Mouse (Mus musculus) stomach, postnatal 0 days (tissue): Measurements from ENCODE around the gene Asb15. TPM values are rescaled to one million over a fixed set of nuclear protein-coding genes. Genes with fewer than 3 reads are reported as not detected.

Experiments used
- ATAC-seq: fragments of 200-750 bp; cut with Nextera tagmentation; 2 replicates; pipeline ENCODE4 v1.8.0; 2017; ENCODE audit not compliant: low FRiP score, low TSS enrichment
- DNase-seq: peaks from one replicate; pipeline ENCODE4 v3.0.0-alpha.2; 2016; ENCODE audit warnings: low spot score
- H3K27ac ChIP-seq: fragments of 300-500 bp; sonication (generic); replicated peaks from 2 replicates; pipeline ENCODE4 v1.5.1; 2014; ENCODE audit warnings: mild to moderate bottlenecking, control low read depth
- H3K27me3 ChIP-seq: fragments of 300-500 bp; sonication (generic); 2 replicates; pipeline ENCODE4 v1.6.1; 2014; ENCODE audit warnings: low read length; ENCODE audit not compliant: control insufficient read depth, insufficient read depth
- H3K36me3 ChIP-seq: fragments of 300-500 bp; sonication (generic); 2 replicates; pipeline ENCODE4 v1.6.1; 2014; ENCODE audit warnings: low read length, mixed read lengths; ENCODE audit not compliant: control insufficient read depth, insufficient read depth
- H3K4me1 ChIP-seq: fragments of 300-500 bp; sonication (generic); replicated peaks from 2 replicates; pipeline ENCODE4 v1.6.1; 2014; ENCODE audit warnings: antibody characterized with exemption; ENCODE audit not compliant: control insufficient read depth, insufficient read depth
- H3K4me2 ChIP-seq: fragments of 300-500 bp; sonication (generic); replicated peaks from 2 replicates; pipeline ENCODE4 v1.6.1; 2014; ENCODE audit warnings: low read depth, mild to moderate bottlenecking, control low read depth, moderate library complexity
- H3K4me3 ChIP-seq: fragments of 300-500 bp; sonication (generic); 2 replicates; pipeline ENCODE4 v1.5.1; 2014; ENCODE audit warnings: low read depth, low read length, control low read depth
- H3K9ac ChIP-seq: fragments of 300-500 bp; sonication (generic); 2 replicates; pipeline ENCODE4 v1.6.1; 2014; ENCODE audit warnings: mild to moderate bottlenecking, low read length, control low read depth, mixed read lengths
- H3K9me3 ChIP-seq: fragments of 300-500 bp; sonication (generic); 2 replicates; pipeline ENCODE4 v1.6.1; 2016; ENCODE audit warnings: low read length; ENCODE audit not compliant: control insufficient read depth
- CTCF ChIP-seq: IDR thresholded peaks from 2 replicates; pipeline ENCODE4 v1.5.1; 2016; ENCODE audit warnings: antibody characterized with exemption, low read depth, mild to moderate bottlenecking, moderate library complexity
- EP300 ChIP-seq: optimal IDR thresholded peaks from 2 replicates; pipeline ENCODE3; 2016; ENCODE audit warnings: antibody characterized with exemption
- WGBS: fragments of 180-500 bp; shearing (Covaris S2); extraction: QIAGEN DNeasy Blood & Tissue Kit; methylation state at CpG from one replicate; pipeline ENCODE4 v1.1.7; 2014; 5-methylcytosine and 5-hydroxymethylcytosine counted together
- polyA plus RNA-seq: library from polyadenylated mRNA; unstranded; fragments of >200 nt; fragmentation: Nextera tagmentation; extraction: Ambion mirVana; gene quantifications from 2 replicates; pipeline ENCODE4 v1.2.1, GENCODE M21; 2015

The Asb15 gene
- polyA plus RNA-seq, 1 experiment from 2014 or later: 0.06 TPM

DNA sequence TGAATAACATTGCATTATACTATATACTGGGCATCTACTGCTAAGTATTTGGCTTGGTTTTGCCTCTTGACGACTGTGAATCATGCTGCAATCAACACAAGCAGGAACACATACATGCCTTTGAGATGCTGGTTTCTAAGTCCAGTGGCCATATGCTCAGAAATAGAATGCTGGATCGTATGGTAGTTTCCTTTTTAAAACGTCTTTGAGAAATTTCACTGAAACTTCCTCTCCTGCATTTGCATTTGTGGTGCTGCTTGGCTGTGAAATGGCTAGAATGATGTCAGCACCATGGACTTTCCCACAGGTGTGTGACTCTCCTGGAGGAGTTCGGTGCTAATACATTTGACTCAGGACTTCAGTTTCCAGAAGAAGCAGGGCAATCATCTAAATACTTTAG lies 12.2 kb downstream of the Asb15 start:
- ATAC-seq (no peak), DNase-seq (no peak)
- no peaks in the 10 kb centered on the region for H3K36me3 ChIP-seq
- H3K27ac ChIP-seq: no peak overlapping the region
- H3K27me3 ChIP-seq: no peaks in the 10 kb centered on the region
- no peaks in the 10 kb centered on the region for H3K4me1 ChIP-seq
- TF ChIP-seq CTCF: no peak
- no peak for TF ChIP-seq EP300
- no peak overlapping the region for H3K4me2 ChIP-seq
- no peaks in the 10 kb centered on the region for H3K9me3 ChIP-seq
- WGBS: 61% methylated on average over 4 of the region's 4 CpGs
- H3K4me3 ChIP-seq: no peak overlapping the region
- no peak overlapping the region for H3K9ac ChIP-seq

DNA sequence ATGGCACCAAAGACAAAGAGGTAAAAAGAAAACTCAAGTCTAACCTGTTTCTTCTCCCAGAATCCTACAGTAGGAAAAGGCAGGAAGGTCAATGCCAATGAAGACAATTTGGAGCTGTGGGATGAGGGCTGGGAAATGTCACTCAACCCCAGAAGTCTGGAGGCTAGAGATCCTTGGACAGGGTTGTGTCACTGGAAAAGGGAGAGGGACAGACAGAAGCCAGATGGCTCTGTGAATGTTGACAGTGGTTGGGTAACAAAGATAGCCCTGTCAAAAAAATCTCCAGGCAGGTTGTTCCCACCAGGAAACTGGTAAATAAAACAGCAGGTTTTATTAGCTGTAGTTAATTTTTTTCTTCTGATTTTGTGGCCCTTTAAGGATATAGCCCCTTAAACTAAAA lies 14.4 kb downstream of the Asb15 start:
- Histone ChIP-seq H3K9ac (no peak overlapping the region), H3K9me3 (no peaks in the 10 kb centered on the region), H3K36me3 (no peaks in the 10 kb centered on the region), H3K4me2 (no peak overlapping the region), H3K4me1 (no peaks in the 10 kb centered on the region), H3K4me3 (no peak overlapping the region), H3K27me3 (no peaks in the 10 kb centered on the region), H3K27ac (no peak overlapping the region)
- TF ChIP-seq EP300: no peak
- no peak for TF ChIP-seq CTCF
- no peak for ATAC-seq
- DNase-seq: no peak

- H3K4me3 ChIP-seq: no peak overlapping the region
- H3K9me3 ChIP-seq: no peaks in the 10 kb centered on the region
- H3K9ac ChIP-seq: no peak overlapping the region
- DNase-seq (no peak), ATAC-seq (no peak)
- no peaks in the 10 kb centered on the region for H3K27me3 ChIP-seq
- no peaks in the 10 kb centered on the region for H3K4me1 ChIP-seq
- H3K27ac ChIP-seq: no peak overlapping the region
- H3K36me3 ChIP-seq: no peaks in the 10 kb centered on the region
- no peak overlapping the region for H3K4me2 ChIP-seq
- WGBS: 64% methylated on average over 6 of the region's 6 CpGs
- TF ChIP-seq EP300 (no peak), CTCF (no peak)
Measured at GRCm38 (mm10) chr6:24543119-24543591, 15.2 kb downstream of the Asb15 start.

GRCm38 (mm10) chr6:24546716-24547420 lies 18.9 kb downstream of the Asb15 start:
- ATAC-seq: peak; percentile 99
- peak; percentile 34 for DNase-seq
- 40% methylated on average over 1 of the region's 1 CpGs for WGBS

GRCm38 (mm10) chr6:24549801-24550200 lies 21.9 kb downstream of the Asb15 start:
- H3K27me3 ChIP-seq: no peaks in the 10 kb centered on the region
- no peak overlapping the region for H3K4me2 ChIP-seq
- H3K27ac ChIP-seq: no peak overlapping the region
- H3K4me1 ChIP-seq: no peaks in the 10 kb centered on the region
- no peak overlapping the region for H3K4me3 ChIP-seq
- DNase-seq (no peak), ATAC-seq (no peak)
- H3K9ac ChIP-seq: no peak overlapping the region
- no peaks in the 10 kb centered on the region for H3K9me3 ChIP-seq
- TF ChIP-seq EP300 (no peak), CTCF (no peak)
- 64% methylated on average over 2 of the region's 2 CpGs for WGBS
- no peaks in the 10 kb centered on the region for H3K36me3 ChIP-seq

More at GRCm38 (mm10) chr6:24546716-24547420, 18.9 kb downstream of the Asb15 start:
- H3K9ac ChIP-seq: no peak overlapping the region
- H3K36me3 ChIP-seq: no peaks in the 10 kb centered on the region
- H3K27ac ChIP-seq: peak overlapping the region; percentile 69
- H3K4me3 ChIP-seq: no peak overlapping the region
- no peak overlapping the region for H3K4me2 ChIP-seq
- no peaks in the 10 kb centered on the region for H3K27me3 ChIP-seq
- no peaks in the 10 kb centered on the region for H3K9me3 ChIP-seq
- TF ChIP-seq EP300: no peak
- TF ChIP-seq CTCF: no peak
- no peaks in the 10 kb centered on the region for H3K4me1 ChIP-seq

DNA sequence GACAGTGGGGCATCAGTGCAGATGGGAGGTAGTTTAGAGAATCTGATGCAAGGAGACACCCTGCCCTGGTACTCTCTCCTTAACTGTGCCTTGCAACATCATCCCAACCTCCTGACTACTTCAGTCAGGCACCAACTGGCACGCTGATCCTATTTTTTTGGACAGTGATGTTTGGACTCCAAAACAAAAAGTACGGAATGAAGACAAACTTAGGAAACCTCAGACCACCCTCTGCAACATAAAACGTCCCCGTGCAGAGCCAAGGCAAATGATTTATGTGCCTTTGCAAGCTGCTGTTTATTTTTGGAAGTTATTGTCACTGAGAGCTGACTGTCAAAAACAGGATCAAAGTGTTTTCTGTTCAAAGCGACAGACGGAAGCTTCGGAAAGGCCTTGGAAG lies 24.1 kb downstream of the Asb15 start:
- H3K4me1 ChIP-seq: no peaks in the 10 kb centered on the region
- no peak overlapping the region for H3K27ac ChIP-seq
- H3K27me3 ChIP-seq: no peaks in the 10 kb centered on the region
- WGBS: 37% methylated on average over 7 of the region's 7 CpGs
- H3K9me3 ChIP-seq: no peaks in the 10 kb centered on the region
- H3K36me3 ChIP-seq: no peaks in the 10 kb centered on the region
- H3K4me3 ChIP-seq: no peak overlapping the region
- H3K9ac ChIP-seq: no peak overlapping the region
- ATAC-seq: no peak
- DNase-seq: no peak
- no peak for TF ChIP-seq EP300
- TF ChIP-seq CTCF: no peak
- H3K4me2 ChIP-seq: no peak overlapping the region
